Mouse (Mus musculus) spleen, adult 10 weeks (tissue): Measurements from ENCODE around the gene Slc25a38. TPM values are rescaled to one million over a fixed set of nuclear protein-coding genes. Genes with fewer than 3 reads are reported as not detected.

ENCODE experiments used
- polyA plus RNA-seq: library from polyadenylated mRNA; stranded (reverse); fragments of 350-450 nt; fragmentation: Illumina TruSeq; extraction: RNeasy Lipid Tissue Mini Kit (QIAGEN cat#74804); gene quantifications from one replicate; pipeline ENCODE4 v1.2.3, GENCODE M21; 2015; ENCODE audit warnings: low replicate concordance; ENCODE audit not compliant: insufficient read depth

The Slc25a38 gene
- 22.7 TPM for polyA plus RNA-seq

DNA sequence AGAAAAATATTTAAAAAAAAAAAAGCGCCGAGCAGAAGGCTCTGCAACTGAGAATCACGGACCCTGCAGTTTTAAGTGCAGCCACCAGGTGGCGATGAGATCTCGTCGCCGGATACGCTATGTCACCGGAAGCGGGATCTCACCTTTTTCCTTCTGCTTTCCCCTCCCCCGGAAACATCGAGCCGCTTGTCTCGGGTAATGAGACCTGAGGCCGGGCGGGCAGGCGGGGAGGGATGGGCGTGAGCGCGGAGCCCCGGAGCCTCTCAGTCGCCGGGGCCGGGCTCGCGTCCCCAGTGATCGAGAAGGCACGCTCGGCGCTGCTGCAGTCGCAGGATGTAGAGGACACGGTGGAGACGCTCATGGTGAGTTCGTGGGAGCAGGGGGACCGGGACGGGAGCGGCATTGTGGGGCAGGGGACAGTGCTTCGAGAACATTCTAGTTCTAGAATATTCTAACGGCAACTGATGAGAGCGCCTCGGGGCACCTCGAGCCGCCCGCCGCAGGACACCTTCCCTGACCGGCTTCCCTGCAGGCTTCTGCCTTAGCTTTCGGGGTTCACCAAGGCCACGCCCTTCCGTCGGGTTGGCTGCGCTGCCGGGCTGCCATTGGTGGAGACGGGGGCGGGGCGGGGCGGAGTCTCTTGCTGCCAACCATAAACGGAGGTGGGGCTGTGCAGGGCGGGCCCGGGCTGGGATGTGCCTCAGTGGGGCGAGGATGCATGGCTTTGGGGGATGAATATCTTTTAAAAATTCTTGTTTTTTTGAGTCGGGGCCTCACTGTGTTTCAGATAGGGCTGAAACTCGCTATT is at the start of gene Slc25a38:
Gene Slc25a38, plus strand, starts transcription at position 164 of the 808 bp plus-strand sequence.

DNA sequence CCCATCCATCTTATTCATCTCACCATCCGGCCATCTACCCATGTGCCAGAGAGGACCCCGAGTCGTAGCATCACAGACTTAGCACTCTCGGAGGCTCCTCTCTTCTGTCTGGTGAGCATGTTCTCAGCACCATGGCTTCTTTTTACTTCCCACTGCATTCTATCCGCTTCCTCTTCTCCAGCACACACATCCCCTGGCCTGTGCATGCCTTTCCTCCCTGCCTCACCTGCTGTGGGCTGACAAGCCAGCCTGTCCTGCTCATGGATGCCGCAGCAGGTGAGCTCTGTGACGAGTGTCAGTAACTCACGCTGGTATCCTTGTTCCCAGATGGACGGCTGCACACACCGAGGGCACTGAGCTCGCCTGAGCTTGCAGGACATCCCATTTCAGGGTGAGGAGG is 40.4 kb upstream of the Slc25a38 start, which contains the start of gene Cx3cr1:
Gene Cx3cr1, minus strand, starts transcription at position 101 of the 400 bp plus-strand sequence.

DNA sequence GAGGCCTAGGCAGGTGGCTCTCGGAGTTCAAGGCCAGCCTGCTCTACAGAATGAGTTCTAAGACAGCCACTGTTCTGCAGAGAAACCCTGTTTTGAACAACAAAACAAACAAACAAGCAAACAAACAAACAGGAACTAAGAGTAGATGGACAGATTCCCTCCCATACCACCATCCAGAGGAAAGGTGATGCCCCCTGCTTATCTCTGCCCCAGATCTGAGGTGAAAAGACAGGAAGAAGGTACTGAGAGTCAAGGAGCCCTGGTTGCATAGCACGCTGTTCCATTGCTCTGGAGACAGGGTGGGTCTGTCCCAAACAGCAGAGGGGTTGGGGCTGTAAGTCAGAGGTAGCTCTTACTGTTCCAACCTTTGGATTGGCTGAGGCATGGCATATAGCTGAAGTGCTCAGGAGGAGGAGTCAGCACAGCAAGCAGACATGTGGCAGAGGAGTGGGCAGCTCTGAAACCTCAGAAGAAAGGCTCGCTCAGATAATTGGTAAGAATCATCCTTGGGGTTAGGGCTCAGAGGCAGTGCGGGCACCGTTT is 18.4 kb upstream of the Slc25a38 start, which contains the start of gene Ccr8:
Gene Ccr8, plus strand, starts transcription at position 419 of the 543 bp plus-strand sequence.

DNA sequence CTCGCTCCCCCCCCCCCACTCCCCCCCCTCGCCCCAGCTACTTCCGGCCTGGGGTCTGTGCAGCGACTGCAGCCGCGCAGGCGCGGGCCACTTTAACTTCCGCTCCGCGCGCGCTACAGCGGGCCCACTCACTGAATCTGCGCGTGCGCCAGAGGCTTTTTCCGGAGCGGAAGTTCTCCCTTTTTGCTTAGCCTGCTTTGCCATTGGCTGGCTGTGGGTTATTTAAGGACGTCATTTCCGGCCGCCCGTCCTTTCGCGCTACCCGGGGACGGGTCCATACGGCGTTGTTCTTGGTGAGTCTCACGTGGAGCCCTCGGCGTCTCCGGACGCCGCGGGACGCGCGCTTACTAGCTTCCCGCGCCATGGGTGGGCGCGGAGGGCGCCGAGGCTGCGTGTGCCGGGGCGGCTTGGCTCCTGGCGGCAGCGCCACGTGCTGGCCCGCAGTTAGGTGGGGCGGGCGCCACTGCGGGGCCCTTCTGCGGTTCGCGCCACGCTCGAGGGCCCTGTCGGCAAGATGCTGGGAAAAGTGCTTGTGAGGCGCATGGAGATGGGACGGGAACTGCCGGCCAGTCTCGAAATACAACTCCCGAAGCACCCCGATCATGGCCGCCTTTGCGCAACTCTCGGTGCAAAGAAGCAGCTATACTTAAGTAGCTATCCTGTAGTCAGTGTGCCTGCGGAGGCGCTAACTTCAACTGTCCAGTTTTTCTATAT is 17.5 kb downstream of the Slc25a38 start, which contains the start of gene Rpsa:
Gene Rpsa, plus strand, starts transcription at position 152 of the 714 bp plus-strand sequence.

DNA sequence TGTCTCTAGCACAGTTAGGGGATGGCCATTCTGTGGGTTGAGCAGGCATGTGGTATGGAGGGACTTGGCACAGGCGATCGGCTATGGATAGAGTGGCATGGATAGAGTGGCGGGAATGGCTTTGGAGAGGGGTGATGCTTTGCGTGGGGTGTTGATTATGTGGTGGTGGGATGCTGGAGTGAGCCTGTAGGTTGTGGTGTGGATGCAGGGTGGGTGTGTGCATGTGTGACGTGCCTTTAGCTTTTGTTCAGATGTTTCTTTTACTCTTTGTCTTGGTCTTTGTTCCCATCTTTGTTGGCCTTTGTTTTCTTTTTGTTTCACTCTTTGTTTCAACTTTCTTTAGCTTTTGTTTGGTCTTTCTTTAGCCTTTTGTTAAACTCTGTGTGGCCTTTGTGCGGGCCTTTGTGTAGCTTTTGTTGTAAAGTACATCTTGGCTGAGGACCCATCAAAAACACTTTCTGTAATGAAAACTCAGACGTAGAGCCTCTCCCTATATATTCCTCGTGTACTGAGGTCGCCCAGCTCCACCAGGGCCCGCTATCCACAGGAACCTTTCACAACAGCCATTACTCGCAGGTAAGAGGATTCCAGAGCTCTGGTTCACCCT is 39.2 kb downstream of the Slc25a38 start, which contains the start of gene Mobp:
Gene Mobp, plus strand, starts transcription at position 486 of the 607 bp plus-strand sequence.

Other genes with a start within 250 kb of the Slc25a38 start
- 57.8 TPM for gene Wdr48, start 215.5 kb upstream of the Slc25a38 start, polyA plus RNA-seq
- gene Gorasp1, start 172.8 kb upstream of the Slc25a38 start, polyA plus RNA-seq = 3.3 TPM
- not detected for gene Ttc21a, start 172.8 kb upstream of the Slc25a38 start, polyA plus RNA-seq
- gene Csrnp1, start 125.7 kb upstream of the Slc25a38 start, polyA plus RNA-seq = 10.5 TPM
- 0.07 TPM for gene Xirp1, start 86.8 kb upstream of the Slc25a38 start, polyA plus RNA-seq
- gene Cx3cr1, start 40.5 kb upstream of the Slc25a38 start, polyA plus RNA-seq = 24.8 TPM
- gene Ccr8, start 18.3 kb upstream of the Slc25a38 start, polyA plus RNA-seq = 0.69 TPM
- gene Rpsa, start 17.3 kb downstream of the Slc25a38 start, polyA plus RNA-seq = 1,931 TPM
- not detected for gene Mobp, start 39.3 kb downstream of the Slc25a38 start, polyA plus RNA-seq
- 0.12 TPM for gene Myrip, start 191.1 kb downstream of the Slc25a38 start, polyA plus RNA-seq